Mouse (Mus musculus) embryonic facial prominence, embryonic 13.5 days (tissue): ENCODE measurements around the gene Prr18. TPM values are rescaled to one million over a fixed set of nuclear protein-coding genes. Genes with fewer than 3 reads are reported as not detected.
"Not testable (repeated sequence)": the region's sequence is repeated elsewhere in the genome, so short reads cannot be mapped to it uniquely, and the experiment has no call there.

Experiments
- ATAC-seq: fragments of 200-750 bp; cut with Nextera tagmentation; 2 replicates; pipeline ENCODE4 v1.8.0; 2017; ENCODE audit warnings: low read depth; ENCODE audit not compliant: insufficient number of reproducible peaks, insufficient read depth, low FRiP score, low TSS enrichment
- H3K27ac ChIP-seq: fragments of 300-500 bp; sonication (generic); 2 replicates; pipeline ENCODE4 v1.5.1; 2015; ENCODE audit warnings: moderate library complexity, mild to moderate bottlenecking, inconsistent platforms
- H3K27me3 ChIP-seq: fragments of 300-500 bp; sonication (generic); 2 replicates; pipeline ENCODE4 v1.6.1; 2015; ENCODE audit warnings: mild to moderate bottlenecking, inconsistent platforms
- H3K36me3 ChIP-seq: fragments of 300-500 bp; sonication (generic); 2 replicates; pipeline ENCODE4 v1.6.1; 2015; ENCODE audit warnings: mild to moderate bottlenecking, inconsistent platforms
- H3K4me1 ChIP-seq: fragments of 300-500 bp; sonication (generic); 2 replicates; pipeline ENCODE4 v1.6.1; 2015; ENCODE audit warnings: inconsistent platforms
- H3K4me2 ChIP-seq: fragments of 300-500 bp; sonication (generic); 2 replicates; pipeline ENCODE4 v1.6.1; 2015; ENCODE audit warnings: moderate library complexity, mild to moderate bottlenecking, inconsistent platforms
- H3K4me3 ChIP-seq: fragments of 300-500 bp; sonication (generic); 2 replicates; pipeline ENCODE4 v1.5.1; 2015; ENCODE audit warnings: mild to moderate bottlenecking, inconsistent platforms
- H3K9ac ChIP-seq: fragments of 300-500 bp; sonication (generic); 2 replicates; pipeline ENCODE4 v1.6.1; 2015; ENCODE audit warnings: mild to moderate bottlenecking, inconsistent platforms
- H3K9me3 ChIP-seq: fragments of 300-500 bp; sonication (generic); 2 replicates; pipeline ENCODE4 v1.6.1; 2016; ENCODE audit warnings: inconsistent platforms
- WGBS: fragments of 180-500 bp; shearing (Covaris S2); methylation state at CpG from one replicate; pipeline ENCODE4 v1.1.7; 2015; ENCODE audit warnings: mixed read lengths; 5-methylcytosine and 5-hydroxymethylcytosine counted together
- polyA plus RNA-seq: library from polyadenylated mRNA; unstranded; fragments of >200 nt; fragmentation: Nextera tagmentation; extraction: Ambion mirVana; gene quantifications from 2 replicates; pipeline ENCODE4 v1.2.1, GENCODE M21; 2015

The Prr18 gene
- 0.45 and 0.52 TPM in 2 replicates for polyA plus RNA-seq

GRCm38 (mm10) chr17:8337159-8337558 is at the start of gene Prr18:
Prr18 (plus strand) TSS chr17:8337459.
- H3K27me3 ChIP-seq = peaks cover 41% of the 10 kb centered on the region
- not testable (repeated sequence) for H3K4me3 ChIP-seq, H3K4me2 ChIP-seq, ATAC-seq, H3K9me3 ChIP-seq, H3K36me3 ChIP-seq, H3K9ac ChIP-seq, H3K27ac ChIP-seq
- H3K4me1 ChIP-seq = peaks cover 13% of the 10 kb centered on the region
- WGBS = 100% methylated on average over 1 of the region's 5 CpGs

- H3K4me1 ChIP-seq = peaks cover under 1% of the 10 kb centered on the region; the same call in 1 of the 2 replicates
- no peak overlapping the region for H3K4me3 ChIP-seq
- no peaks in the 10 kb centered on the region for H3K9me3 ChIP-seq
- no peak overlapping the region for H3K9ac ChIP-seq
- ATAC-seq = no peak
- H3K27me3 ChIP-seq = peaks cover under 1% of the 10 kb centered on the region; the same call in 1 of the 2 replicates
- H3K36me3 ChIP-seq = peaks cover 12% of the 10 kb centered on the region
- H3K27ac ChIP-seq = no peak overlapping the region
- 99% methylated on average over 3 of the region's 3 CpGs for WGBS
- no peak overlapping the region for H3K4me2 ChIP-seq
Observed at GRCm38 (mm10) chr17:8289993-8290679, 47.1 kb upstream of the Prr18 start.

- no peak for ATAC-seq
- no peak overlapping the region for H3K4me2 ChIP-seq
- H3K36me3 ChIP-seq = peaks cover 12% of the 10 kb centered on the region
- no peaks in the 10 kb centered on the region for H3K4me1 ChIP-seq
- no peak overlapping the region for H3K4me3 ChIP-seq
- H3K27ac ChIP-seq = no peak overlapping the region
- no peaks in the 10 kb centered on the region for H3K9me3 ChIP-seq
- H3K9ac ChIP-seq = no peak overlapping the region
- no peaks in the 10 kb centered on the region for H3K27me3 ChIP-seq
Observed at GRCm38 (mm10) chr17:8290736-8291135, 46.5 kb upstream of the Prr18 start.

- Histone ChIP-seq H3K9me3 (no peaks in the 10 kb centered on the region), H3K4me3 (no peak overlapping the region), H3K4me1 (no peaks in the 10 kb centered on the region), H3K9ac (no peak overlapping the region), H3K36me3 (peaks cover 10% of the 10 kb centered on the region), H3K27ac (no peak overlapping the region), H3K4me2 (no peak overlapping the region), H3K27me3 (no peaks in the 10 kb centered on the region)
- no peak for ATAC-seq
Observed at GRCm38 (mm10) chr17:8295825-8296224, 41.4 kb upstream of the Prr18 start.

GRCm38 (mm10) chr17:8296313-8296844 is 40.9 kb upstream of the Prr18 start:
- no peak overlapping the region for H3K9ac ChIP-seq
- peaks cover 10% of the 10 kb centered on the region for H3K36me3 ChIP-seq
- H3K4me2 ChIP-seq = no peak overlapping the region
- no peaks in the 10 kb centered on the region for H3K9me3 ChIP-seq
- 75% methylated on average over 9 of the region's 9 CpGs for WGBS
- no peaks in the 10 kb centered on the region for H3K27me3 ChIP-seq
- ATAC-seq = no peak
- H3K27ac ChIP-seq = no peak overlapping the region
- H3K4me1 ChIP-seq = no peaks in the 10 kb centered on the region
- no peak overlapping the region for H3K4me3 ChIP-seq

GRCm38 (mm10) chr17:8297746-8298145 is 39.5 kb upstream of the Prr18 start:
- H3K27me3 ChIP-seq = no peaks in the 10 kb centered on the region
- H3K4me1 ChIP-seq = no peaks in the 10 kb centered on the region
- no peak for ATAC-seq
- H3K9me3 ChIP-seq = no peaks in the 10 kb centered on the region
- H3K4me2 ChIP-seq = no peak overlapping the region
- H3K9ac ChIP-seq = no peak overlapping the region
- H3K27ac ChIP-seq = no peak overlapping the region
- no peak overlapping the region for H3K4me3 ChIP-seq
- WGBS = 83% methylated on average over 5 of the region's 5 CpGs
- peaks cover 10% of the 10 kb centered on the region for H3K36me3 ChIP-seq

GRCm38 (mm10) chr17:8298281-8298680 is 39.0 kb upstream of the Prr18 start:
- H3K27ac ChIP-seq = no peak overlapping the region
- H3K4me1 ChIP-seq = no peaks in the 10 kb centered on the region
- no peak overlapping the region for H3K9ac ChIP-seq
- no peak overlapping the region for H3K4me3 ChIP-seq
- peaks cover 9% of the 10 kb centered on the region for H3K36me3 ChIP-seq
- H3K27me3 ChIP-seq = no peaks in the 10 kb centered on the region
- no peak overlapping the region for H3K4me2 ChIP-seq
- 88% methylated on average over 2 of the region's 2 CpGs for WGBS
- H3K9me3 ChIP-seq = no peaks in the 10 kb centered on the region
- ATAC-seq = no peak

GRCm38 (mm10) chr17:8299524-8299923 is 37.7 kb upstream of the Prr18 start:
- no peak overlapping the region for H3K4me2 ChIP-seq
- no peak for ATAC-seq
- no peak overlapping the region for H3K27ac ChIP-seq
- H3K27me3 ChIP-seq = no peaks in the 10 kb centered on the region
- no peaks in the 10 kb centered on the region for H3K9me3 ChIP-seq
- H3K9ac ChIP-seq = no peak overlapping the region
- peaks cover 7% of the 10 kb centered on the region; the same call in 1 of the 2 replicates for H3K36me3 ChIP-seq
- no peaks in the 10 kb centered on the region for H3K4me1 ChIP-seq
- H3K4me3 ChIP-seq = no peak overlapping the region

- peaks cover 7% of the 10 kb centered on the region; the same call in 1 of the 2 replicates for H3K36me3 ChIP-seq
- H3K27ac ChIP-seq = no peak overlapping the region
- no peak overlapping the region for H3K4me2 ChIP-seq
- no peak overlapping the region for H3K9ac ChIP-seq
- H3K4me3 ChIP-seq = no peak overlapping the region
- WGBS = 78% methylated on average over 4 of the region's 4 CpGs
- H3K4me1 ChIP-seq = no peaks in the 10 kb centered on the region
- no peak for ATAC-seq
- no peaks in the 10 kb centered on the region for H3K9me3 ChIP-seq
- H3K27me3 ChIP-seq = no peaks in the 10 kb centered on the region
Observed at GRCm38 (mm10) chr17:8301515-8301914, 35.7 kb upstream of the Prr18 start.

GRCm38 (mm10) chr17:8302772-8303438 is 34.4 kb upstream of the Prr18 start:
- no peak for ATAC-seq
- Histone ChIP-seq H3K27ac (no peak overlapping the region), H3K9ac (no peak overlapping the region), H3K4me3 (no peak overlapping the region), H3K4me2 (no peak overlapping the region), H3K4me1 (no peaks in the 10 kb centered on the region), H3K9me3 (no peaks in the 10 kb centered on the region), H3K36me3 (0 out of 2 replicates have a peak, but pooled peaks cover 3% of the 10 kb centered on the region), H3K27me3 (no peaks in the 10 kb centered on the region)
- WGBS = 74% methylated on average over 7 of the region's 7 CpGs

- no peak overlapping the region for H3K4me2 ChIP-seq
- no peaks in the 10 kb centered on the region for H3K36me3 ChIP-seq
- ATAC-seq = no peak
- no peak overlapping the region for H3K9ac ChIP-seq
- no peaks in the 10 kb centered on the region for H3K27me3 ChIP-seq
- WGBS = 53% methylated on average over 5 of the region's 5 CpGs
- H3K9me3 ChIP-seq = no peaks in the 10 kb centered on the region
- H3K27ac ChIP-seq = no peak overlapping the region
- no peak overlapping the region for H3K4me3 ChIP-seq
- H3K4me1 ChIP-seq = no peaks in the 10 kb centered on the region
Observed at GRCm38 (mm10) chr17:8303671-8304070, 33.6 kb upstream of the Prr18 start.

GRCm38 (mm10) chr17:8305801-8306200 is 31.5 kb upstream of the Prr18 start:
- H3K4me2 ChIP-seq = no peak overlapping the region
- no peak overlapping the region for H3K27ac ChIP-seq
- H3K27me3 ChIP-seq = no peaks in the 10 kb centered on the region
- no peak overlapping the region for H3K9ac ChIP-seq
- no peak for ATAC-seq
- 27% methylated on average over 3 of the region's 3 CpGs for WGBS
- H3K36me3 ChIP-seq = no peaks in the 10 kb centered on the region
- no peaks in the 10 kb centered on the region for H3K9me3 ChIP-seq
- H3K4me3 ChIP-seq = no peak overlapping the region
- no peaks in the 10 kb centered on the region for H3K4me1 ChIP-seq
